Mouse (Mus musculus) stomach, embryonic 16.5 days (tissue): Measurements from ENCODE around the gene Sirt4. TPM values are rescaled to one million over a fixed set of nuclear protein-coding genes. Genes with fewer than 3 reads are reported as not detected.

Source experiments
- ATAC-seq: fragments of 200-750 bp; cut with Nextera tagmentation; 2 replicates; pipeline ENCODE4 v1.8.0; 2017; ENCODE audit warnings: moderate number of reproducible peaks, moderate TSS enrichment; ENCODE audit not compliant: insufficient read depth, low FRiP score
- H3K27ac ChIP-seq: fragments of 300-500 bp; sonication (generic); 2 replicates; pipeline ENCODE4 v1.5.1; 2014; ENCODE audit warnings: low read length
- H3K27me3 ChIP-seq: fragments of 300-500 bp; sonication (generic); 2 replicates; pipeline ENCODE4 v1.6.1; 2014; ENCODE audit warnings: low read length, control low read depth, mixed read lengths; ENCODE audit not compliant: control insufficient read depth, insufficient read depth
- H3K36me3 ChIP-seq: fragments of 300-500 bp; sonication (generic); 2 replicates; pipeline ENCODE4 v1.6.1; 2014; ENCODE audit warnings: low read length; ENCODE audit not compliant: control insufficient read depth, insufficient read depth
- H3K4me1 ChIP-seq: fragments of 300-500 bp; sonication (generic); 2 replicates; pipeline ENCODE4 v1.6.1; 2014; ENCODE audit warnings: low read length, control low read depth, mixed read lengths; ENCODE audit not compliant: control insufficient read depth, insufficient read depth
- H3K4me2 ChIP-seq: fragments of 300-500 bp; sonication (generic); 2 replicates; pipeline ENCODE4 v1.6.1; 2014; ENCODE audit warnings: low read depth, low read length, mixed read lengths
- H3K4me3 ChIP-seq: fragments of 300-500 bp; sonication (generic); replicated peaks from 2 replicates; pipeline ENCODE4 v1.5.1; 2014; ENCODE audit warnings: mild to moderate bottlenecking, low read length
- H3K9ac ChIP-seq: fragments of 300-500 bp; sonication (generic); 2 replicates; pipeline ENCODE4 v1.6.1; 2014; ENCODE audit warnings: low read length
- H3K9me3 ChIP-seq: fragments of 300-500 bp; sonication (generic); replicated peaks from 2 replicates; pipeline ENCODE4 v1.6.1; 2016; ENCODE audit warnings: low read length, control low read depth; ENCODE audit not compliant: control insufficient read depth
- WGBS: fragments of 180-500 bp; shearing (Covaris S2); extraction: QIAGEN DNeasy Blood & Tissue Kit; methylation state at CpG from one replicate; pipeline ENCODE4 v1.1.7; 2014; 5-methylcytosine and 5-hydroxymethylcytosine counted together
- polyA plus RNA-seq: library from polyadenylated mRNA; unstranded; fragments of >200 nt; fragmentation: Nextera tagmentation; extraction: Ambion mirVana; gene quantifications from 2 replicates; pipeline ENCODE4 v1.2.1, GENCODE M21; 2015

Gene Sirt4
- 24.4 and 28.0 TPM in 2 replicates for polyA plus RNA-seq

DNA sequence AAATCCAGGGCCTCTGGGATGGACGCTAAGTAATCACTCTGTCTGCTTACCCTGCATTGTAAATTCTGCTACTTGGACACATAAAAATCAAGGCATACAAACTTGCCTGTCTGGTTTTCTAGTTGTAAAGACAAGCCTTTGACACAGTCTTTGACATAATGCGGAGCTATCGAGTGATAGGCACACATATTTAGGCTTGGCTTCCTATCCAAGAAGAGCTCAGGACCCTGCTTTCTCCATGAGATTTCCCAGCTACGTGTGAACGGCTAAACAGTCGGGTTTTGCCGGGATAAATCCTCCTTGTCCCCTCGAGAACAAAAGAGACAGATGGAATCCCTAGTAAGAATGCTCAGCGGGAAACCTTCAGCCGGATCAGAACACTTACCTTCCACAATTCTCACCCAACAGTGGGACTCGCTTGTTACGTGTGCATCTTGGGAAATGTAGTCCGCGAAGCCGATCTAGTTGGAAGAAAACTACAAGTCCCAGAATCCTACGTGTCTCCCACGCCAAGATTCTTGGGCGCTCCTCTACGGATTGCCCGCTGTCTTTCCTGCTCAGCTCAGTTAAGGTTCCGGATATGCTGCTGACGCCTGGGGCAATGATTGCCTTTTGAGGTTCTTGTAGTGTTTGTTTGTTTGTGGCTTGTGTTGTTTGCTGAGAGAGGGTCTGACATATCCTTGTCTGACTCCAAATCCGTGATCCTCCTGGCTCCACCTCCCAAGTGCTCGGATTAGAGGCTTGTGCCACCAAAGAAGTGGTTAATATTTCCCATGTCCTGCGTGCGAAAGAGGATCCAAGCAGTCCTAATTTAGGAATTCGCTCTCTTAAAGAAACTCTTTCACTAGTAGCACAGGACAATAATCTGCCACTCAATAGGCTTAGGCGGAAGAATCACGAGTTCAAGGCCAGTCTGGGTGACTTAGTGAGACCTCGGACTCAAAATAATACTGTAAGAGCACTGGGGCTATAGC is at the start of gene Sirt4:
Sirt4 (minus strand) TSS at position 779 of the 974 bp plus-strand sequence.
- H3K27ac ChIP-seq = peak within 1 kb of the TSS; percentile 75
- no peaks in the 10 kb centered on the region for H3K27me3 ChIP-seq
- 6% methylated on average over 30 of the region's 30 CpGs for WGBS
- H3K4me1 ChIP-seq = no peaks in the 10 kb centered on the region; the same call in 1 of the 2 replicates
- peak within 1 kb of the TSS; percentile 74 for H3K9ac ChIP-seq
- H3K36me3 ChIP-seq = no peaks in the 10 kb centered on the region
- H3K4me3 ChIP-seq = peak within 1 kb of the TSS; percentile 47
- peak; percentile 88 for ATAC-seq
- H3K9me3 ChIP-seq = no peaks in the 10 kb centered on the region
- peak within 1 kb of the TSS; percentile 55 for H3K4me2 ChIP-seq

DNA sequence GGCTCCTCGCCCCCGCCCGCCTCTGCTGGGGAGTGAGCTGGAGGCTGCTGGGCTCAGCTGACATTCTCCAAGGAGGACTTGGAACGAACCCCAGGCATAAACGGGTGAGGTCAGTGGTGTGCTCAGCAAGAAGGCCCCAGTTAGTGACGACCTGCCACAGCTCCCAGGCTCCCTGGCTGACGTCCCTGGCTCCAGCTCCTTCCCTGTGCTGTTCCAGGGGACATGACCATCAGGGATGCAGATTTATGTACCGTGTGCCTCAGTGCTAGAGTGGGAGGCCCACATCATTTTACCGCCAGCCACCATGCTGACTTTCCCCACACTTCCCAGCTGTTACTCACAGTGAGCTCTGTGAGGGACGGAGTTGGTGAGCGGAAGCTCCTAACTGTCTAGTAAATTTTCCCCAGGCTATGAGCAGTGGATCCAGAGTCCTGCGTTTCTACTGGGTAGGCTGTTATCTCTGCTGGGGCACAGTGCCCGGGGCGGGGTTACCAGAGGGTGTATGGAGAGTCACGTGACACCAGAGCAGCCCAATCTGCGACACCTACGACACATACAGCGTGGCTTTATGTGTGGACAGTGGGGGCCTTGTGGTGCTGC is 47.2 kb upstream of the Sirt4 start:
- Histone ChIP-seq H3K36me3 (no peaks in the 10 kb centered on the region), H3K4me2 (peak overlapping the region; percentile 33), H3K9ac (peak overlapping the region; percentile 51), H3K9me3 (no peaks in the 10 kb centered on the region), H3K4me3 (no peak overlapping the region), H3K27ac (peak overlapping the region; percentile 80), H3K4me1 (peaks cover 74% of the 10 kb centered on the region), H3K27me3 (no peaks in the 10 kb centered on the region)
- ATAC-seq = peak; percentile 85
- WGBS = 18% methylated on average over 18 of the region's 18 CpGs

DNA sequence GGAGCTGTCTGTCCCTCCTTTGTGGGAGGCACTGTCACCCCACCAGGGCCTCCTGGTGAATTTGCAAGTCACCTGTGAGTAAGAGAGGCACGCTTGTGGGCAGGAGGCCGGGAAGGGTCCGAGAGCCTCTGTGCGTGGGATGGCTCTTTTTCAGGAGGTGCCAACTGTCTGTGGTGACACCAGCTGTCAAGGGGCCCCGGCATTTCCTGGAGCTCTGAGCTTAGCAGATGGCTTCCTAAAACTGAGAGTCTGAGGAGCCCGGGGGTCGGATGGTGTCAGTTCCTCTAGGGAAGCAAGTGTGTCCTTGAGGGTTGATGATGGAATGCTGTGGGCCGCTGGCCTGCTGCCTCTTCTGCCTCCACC is 45.9 kb upstream of the Sirt4 start:
- Histone ChIP-seq H3K4me1 (peaks cover 77% of the 10 kb centered on the region), H3K9ac (peak overlapping the region; percentile 40; the same call in 1 of the 2 replicates), H3K9me3 (no peaks in the 10 kb centered on the region), H3K27ac (peak overlapping the region; percentile 80), H3K4me3 (no peak overlapping the region), H3K27me3 (no peaks in the 10 kb centered on the region), H3K36me3 (no peaks in the 10 kb centered on the region), H3K4me2 (peak overlapping the region; percentile 32; the same call in 1 of the 2 replicates)
- WGBS = 55% methylated on average over 8 of the region's 8 CpGs
- ATAC-seq = no peak

DNA sequence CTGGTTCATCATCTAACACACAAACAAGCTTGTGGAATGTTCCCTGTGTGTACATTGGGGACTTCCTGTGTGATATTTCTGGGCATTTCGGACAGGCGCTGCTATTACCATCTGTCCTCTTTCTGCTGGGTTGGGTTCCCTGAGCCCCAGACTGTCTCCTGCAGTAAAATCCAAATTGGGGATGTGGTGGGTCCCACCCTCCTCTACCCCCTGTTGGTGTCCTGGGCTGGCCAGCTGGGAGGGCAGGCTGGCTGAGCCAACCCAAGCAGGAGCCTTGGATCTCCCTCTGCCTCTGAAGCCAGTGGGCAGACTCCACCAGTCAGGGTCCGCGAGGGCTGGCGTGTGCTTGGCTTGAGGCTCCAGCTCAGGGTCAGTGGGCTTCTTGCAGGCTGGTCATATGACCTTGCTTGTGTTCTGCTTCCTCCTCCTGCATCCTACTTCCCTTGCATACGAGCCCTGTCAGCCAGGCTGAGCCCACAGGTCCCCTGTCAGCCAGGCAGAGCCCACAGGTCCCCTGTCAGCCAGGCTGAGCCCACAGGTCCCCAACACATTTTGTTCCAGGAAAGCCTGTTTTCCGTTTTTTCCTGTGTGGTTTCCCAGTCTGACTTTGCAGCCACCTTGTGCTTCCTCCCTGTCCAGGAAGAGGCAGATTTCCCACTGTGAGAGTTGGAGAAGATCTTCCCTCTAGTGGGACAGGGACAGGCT is 45.4 kb upstream of the Sirt4 start:
- H3K27ac ChIP-seq = peak overlapping the region; percentile 80
- no peaks in the 10 kb centered on the region for H3K36me3 ChIP-seq
- no peak for ATAC-seq
- peak overlapping the region; percentile 40; the same call in 1 of the 2 replicates for H3K9ac ChIP-seq
- H3K4me1 ChIP-seq = peaks cover 76% of the 10 kb centered on the region
- no peaks in the 10 kb centered on the region for H3K9me3 ChIP-seq
- H3K4me2 ChIP-seq = peak overlapping the region; percentile 32
- H3K4me3 ChIP-seq = no peak overlapping the region
- WGBS = 40% methylated on average over 7 of the region's 7 CpGs
- no peaks in the 10 kb centered on the region for H3K27me3 ChIP-seq

DNA sequence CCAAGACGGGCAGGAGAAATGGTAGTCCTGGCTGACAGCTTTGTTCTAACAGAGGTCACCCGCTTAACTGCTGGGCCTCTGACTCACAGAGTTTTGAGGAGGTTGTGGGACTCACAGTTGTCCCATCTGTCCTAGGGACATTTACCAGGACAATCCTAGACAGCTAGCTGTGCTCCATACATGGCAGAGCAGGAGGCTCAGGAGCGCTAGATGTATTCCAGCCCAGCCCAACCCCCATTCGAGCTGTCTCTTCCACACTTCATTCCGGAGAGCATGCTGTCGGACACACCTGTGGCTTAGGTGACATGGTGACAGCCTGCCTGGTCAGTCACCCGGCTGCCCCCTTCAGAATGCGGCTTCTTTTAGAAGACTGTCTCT is 44.8 kb upstream of the Sirt4 start:
- Histone ChIP-seq H3K4me2 (peak overlapping the region; percentile 32), H3K9me3 (no peaks in the 10 kb centered on the region), H3K4me1 (peaks cover 76% of the 10 kb centered on the region), H3K36me3 (no peaks in the 10 kb centered on the region), H3K4me3 (no peak overlapping the region), H3K27ac (peak overlapping the region; percentile 80), H3K27me3 (no peaks in the 10 kb centered on the region), H3K9ac (0 out of 2 replicates have a peak overlapping the region, but pooled peaks have one; percentile 40)
- WGBS = 35% methylated on average over 8 of the region's 8 CpGs
- no peak for ATAC-seq

DNA sequence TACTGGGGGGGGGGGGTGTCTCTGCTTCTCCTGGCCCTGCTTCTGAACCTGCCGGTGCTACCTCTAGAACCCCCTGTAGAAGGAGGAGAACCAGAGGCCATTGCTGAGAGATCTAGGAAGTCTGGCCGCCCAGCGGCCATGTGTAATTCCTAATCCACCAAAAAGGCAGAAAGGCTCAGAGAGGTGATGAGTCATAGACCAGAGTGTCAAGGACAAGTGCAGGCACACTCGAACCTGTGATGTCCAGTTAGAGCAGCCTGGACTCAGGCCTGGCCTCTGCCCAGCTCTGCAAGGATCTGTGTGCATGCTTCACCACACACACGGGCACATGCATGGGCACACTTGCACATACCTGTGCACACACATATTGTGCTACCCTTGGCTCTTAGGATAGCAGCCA is 43.6 kb upstream of the Sirt4 start:
- Histone ChIP-seq H3K4me2 (no peak overlapping the region), H3K27ac (no peak overlapping the region), H3K4me1 (peaks cover 75% of the 10 kb centered on the region), H3K27me3 (no peaks in the 10 kb centered on the region), H3K36me3 (no peaks in the 10 kb centered on the region), H3K9ac (no peak overlapping the region), H3K9me3 (no peaks in the 10 kb centered on the region), H3K4me3 (no peak overlapping the region)
- ATAC-seq = no peak
- WGBS = 81% methylated on average over 5 of the region's 5 CpGs

DNA sequence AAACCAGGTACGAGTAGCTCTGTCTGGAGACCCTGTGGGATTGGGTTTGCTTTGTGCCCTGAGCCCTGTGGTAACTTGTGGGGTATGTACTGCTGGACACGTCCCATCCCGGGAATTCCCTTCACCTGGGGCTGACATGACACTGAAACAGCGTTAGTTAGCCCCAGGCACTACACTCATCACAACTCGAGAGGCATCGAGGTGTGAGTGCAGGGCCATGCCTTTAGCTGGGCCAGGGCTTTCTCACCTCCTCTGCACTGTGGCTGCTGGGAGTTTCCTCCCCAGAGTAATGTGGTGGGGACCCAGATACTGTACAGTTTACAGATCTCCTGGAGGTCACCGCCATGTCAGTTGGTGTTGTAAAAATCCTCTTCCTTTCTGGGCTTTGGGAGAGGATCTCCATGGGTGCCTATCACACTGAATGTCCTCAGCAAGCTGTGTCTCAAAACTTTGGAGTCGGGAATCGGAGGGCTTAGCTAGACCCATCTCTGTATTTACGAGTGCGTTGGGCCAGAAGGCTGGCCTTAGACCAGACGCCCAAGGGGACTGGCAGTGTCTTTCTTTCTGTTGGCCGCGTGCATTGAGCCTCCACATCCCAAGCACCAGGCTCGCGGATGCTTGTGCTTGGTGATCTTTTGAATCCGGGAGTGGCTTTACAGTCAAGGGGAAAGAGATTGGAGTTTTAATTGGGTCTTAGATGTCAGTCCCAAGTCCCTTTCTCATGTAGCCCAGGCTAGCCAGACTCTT is 42.1 kb upstream of the Sirt4 start:
- H3K4me3 ChIP-seq = no peak overlapping the region
- H3K36me3 ChIP-seq = no peaks in the 10 kb centered on the region
- peak overlapping the region; percentile 75; the same call in 1 of the 2 replicates for H3K27ac ChIP-seq
- H3K4me1 ChIP-seq = peaks cover 75% of the 10 kb centered on the region
- no peak for ATAC-seq
- H3K4me2 ChIP-seq = no peak overlapping the region
- H3K9me3 ChIP-seq = no peaks in the 10 kb centered on the region
- H3K9ac ChIP-seq = 0 out of 2 replicates have a peak overlapping the region, but pooled peaks have one; percentile 8
- WGBS = 86% methylated on average over 17 of the region's 17 CpGs
- H3K27me3 ChIP-seq = no peaks in the 10 kb centered on the region

DNA sequence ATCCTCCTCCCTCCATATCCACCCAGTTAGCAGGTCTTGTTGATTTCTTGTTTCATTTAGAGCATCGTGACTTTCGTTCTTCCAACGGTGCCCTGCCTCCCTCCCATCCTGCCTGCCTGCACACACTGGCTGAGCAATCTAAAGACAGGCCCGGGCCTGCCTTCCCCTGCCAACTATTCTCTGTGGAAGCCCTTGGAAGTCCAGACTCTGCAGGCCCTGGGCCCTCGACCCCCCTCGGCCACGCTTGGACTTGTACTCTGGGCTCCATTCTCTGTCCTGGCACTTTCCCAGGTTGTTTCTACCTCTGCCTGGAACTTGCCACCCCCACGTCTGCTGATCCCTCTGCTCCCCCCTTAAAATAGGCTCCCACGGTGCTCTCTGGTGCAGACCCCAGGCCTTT is 41.4 kb upstream of the Sirt4 start:
- H3K27me3 ChIP-seq = no peaks in the 10 kb centered on the region
- H3K4me1 ChIP-seq = peaks cover 75% of the 10 kb centered on the region
- no peak overlapping the region for H3K4me2 ChIP-seq
- H3K4me3 ChIP-seq = no peak overlapping the region
- 0 out of 2 replicates have a peak overlapping the region, but pooled peaks have one; percentile 8 for H3K9ac ChIP-seq
- no peaks in the 10 kb centered on the region for H3K9me3 ChIP-seq
- 64% methylated on average over 9 of the region's 9 CpGs for WGBS
- no peaks in the 10 kb centered on the region for H3K36me3 ChIP-seq
- no peak for ATAC-seq
- peak overlapping the region; percentile 75 for H3K27ac ChIP-seq
